Mouse (Mus musculus) neural tube, embryonic 11.5 days (tissue): ENCODE measurements around the gene 1110008L16Rik. TPM values are rescaled to one million over a fixed set of nuclear protein-coding genes. Genes with fewer than 3 reads are reported as not detected.
A peak's percentile ranks its signal among the peaks of the same experiment; 100 is the strongest.

Experiments
- ATAC-seq: fragments of 200-750 bp; cut with Nextera tagmentation; 2 replicates; pipeline ENCODE4 v1.8.0; 2017; ENCODE audit warnings: moderate number of reproducible peaks, mild to moderate bottlenecking, moderate TSS enrichment, moderate library complexity; ENCODE audit not compliant: insufficient read depth, low FRiP score, low TSS enrichment
- DNase-seq: peaks from one replicate; pipeline ENCODE4 v3.0.0-alpha.2; 2015; ENCODE audit warnings: low spot score
- H3K27ac ChIP-seq: fragments of 300-500 bp; sonication (generic); 2 replicates; pipeline ENCODE4 v1.5.1; 2014; ENCODE audit warnings: low read depth, mild to moderate bottlenecking, low read length
- H3K27me3 ChIP-seq: fragments of 300-500 bp; sonication (generic); 2 replicates; pipeline ENCODE4 v1.6.1; 2014; ENCODE audit warnings: mild to moderate bottlenecking, low read length, mixed read lengths; ENCODE audit not compliant: control insufficient read depth, insufficient read depth
- H3K36me3 ChIP-seq: fragments of 300-500 bp; sonication (generic); 2 replicates; pipeline ENCODE4 v1.6.1; 2014; ENCODE audit warnings: mild to moderate bottlenecking, low read length, moderate library complexity, mixed read lengths; ENCODE audit not compliant: control insufficient read depth, insufficient read depth
- H3K4me1 ChIP-seq: fragments of 300-500 bp; sonication (generic); 2 replicates; pipeline ENCODE4 v1.6.1; 2014; ENCODE audit warnings: low read length, mixed read lengths; ENCODE audit not compliant: control insufficient read depth, insufficient read depth
- H3K4me2 ChIP-seq: fragments of 300-500 bp; sonication (generic); 2 replicates; pipeline ENCODE4 v1.6.1; 2014; ENCODE audit warnings: low read depth, mild to moderate bottlenecking, moderate library complexity
- H3K4me3 ChIP-seq: fragments of 300-500 bp; sonication (generic); 2 replicates; pipeline ENCODE4 v1.5.1; 2014; ENCODE audit warnings: low read depth, low read length
- H3K9ac ChIP-seq: fragments of 300-500 bp; sonication (generic); 2 replicates; pipeline ENCODE4 v1.6.1; 2014; ENCODE audit warnings: mild to moderate bottlenecking, low read length
- H3K9me3 ChIP-seq: fragments of 300-500 bp; sonication (generic); 2 replicates; pipeline ENCODE4 v1.6.1; 2016; ENCODE audit warnings: low read length; ENCODE audit not compliant: control insufficient read depth
- WGBS: fragments of 180-500 bp; shearing (Covaris S2); extraction: QIAGEN DNeasy Blood & Tissue Kit; methylation state at CpG from one replicate; pipeline ENCODE4 v1.1.7; 2014; 5-methylcytosine and 5-hydroxymethylcytosine counted together
- polyA plus RNA-seq: library from polyadenylated mRNA; unstranded; fragments of >200 nt; fragmentation: Nextera tagmentation; extraction: Ambion mirVana; gene quantifications from 2 replicates; pipeline ENCODE4 v1.2.1, GENCODE M21; 2014

Gene 1110008L16Rik
- polyA plus RNA-seq, 1 experiment from 2014 or later, result 17.3 TPM

GRCm38 (mm10) chr12:55353423-55353822, 54.0 kb downstream of the 1110008L16Rik start:
- H3K27ac ChIP-seq, result no peak overlapping the region
- H3K4me1 ChIP-seq, result no peaks in the 10 kb centered on the region
- 84% methylated on average over 6 of the region's 6 CpGs for WGBS
- no peak overlapping the region for H3K4me2 ChIP-seq
- no peak overlapping the region for H3K9ac ChIP-seq
- DNase-seq, result no peak
- no peak for ATAC-seq
- H3K36me3 ChIP-seq, result no peaks in the 10 kb centered on the region
- H3K9me3 ChIP-seq, result no peaks in the 10 kb centered on the region
- no peak overlapping the region for H3K4me3 ChIP-seq
- no peaks in the 10 kb centered on the region for H3K27me3 ChIP-seq

GRCm38 (mm10) chr12:55354904-55355303, 55.5 kb downstream of the 1110008L16Rik start:
- no peaks in the 10 kb centered on the region for H3K36me3 ChIP-seq
- DNase-seq (peak; percentile 46), ATAC-seq (peak; percentile 48; the same call in 1 of the 2 replicates)
- H3K4me3 ChIP-seq, result no peak overlapping the region
- no peak overlapping the region for H3K9ac ChIP-seq
- no peak overlapping the region for H3K27ac ChIP-seq
- no peaks in the 10 kb centered on the region for H3K27me3 ChIP-seq
- WGBS, result 66% methylated on average over 4 of the region's 4 CpGs
- H3K4me2 ChIP-seq, result no peak overlapping the region
- H3K9me3 ChIP-seq, result no peaks in the 10 kb centered on the region
- H3K4me1 ChIP-seq, result no peaks in the 10 kb centered on the region

- no peak for ATAC-seq
- Histone ChIP-seq H3K27me3 (no peaks in the 10 kb centered on the region), H3K4me3 (no peak overlapping the region), H3K9ac (no peak overlapping the region), H3K9me3 (no peaks in the 10 kb centered on the region), H3K27ac (no peak overlapping the region), H3K36me3 (no peaks in the 10 kb centered on the region), H3K4me2 (no peak overlapping the region), H3K4me1 (no peaks in the 10 kb centered on the region)
- WGBS, result 67% methylated on average over 1 of the region's 1 CpGs
- no peak for DNase-seq
These were observed 57.9 kb downstream of the 1110008L16Rik start for GRCm38 (mm10) chr12:55357303-55357702.

- H3K9me3 ChIP-seq, result no peaks in the 10 kb centered on the region
- H3K4me1 ChIP-seq, result no peaks in the 10 kb centered on the region
- H3K9ac ChIP-seq, result no peak overlapping the region
- H3K36me3 ChIP-seq, result no peaks in the 10 kb centered on the region; the same call in 1 of the 2 replicates
- no peak overlapping the region for H3K4me3 ChIP-seq
- WGBS, result 85% methylated on average over 5 of the region's 5 CpGs
- H3K4me2 ChIP-seq, result no peak overlapping the region
- H3K27ac ChIP-seq, result no peak overlapping the region
- no peak for ATAC-seq
- no peaks in the 10 kb centered on the region for H3K27me3 ChIP-seq
- DNase-seq, result no peak
These were observed 61.6 kb downstream of the 1110008L16Rik start for GRCm38 (mm10) chr12:55360929-55361328.

GRCm38 (mm10) chr12:55365083-55365482, 65.7 kb downstream of the 1110008L16Rik start:
- DNase-seq, result no peak
- H3K4me3 ChIP-seq, result no peak overlapping the region
- no peaks in the 10 kb centered on the region for H3K9me3 ChIP-seq
- H3K4me1 ChIP-seq, result no peaks in the 10 kb centered on the region
- no peak overlapping the region for H3K27ac ChIP-seq
- H3K36me3 ChIP-seq, result no peaks in the 10 kb centered on the region; the same call in 1 of the 2 replicates
- H3K27me3 ChIP-seq, result no peaks in the 10 kb centered on the region
- ATAC-seq, result no peak
- WGBS, result 72% methylated on average over 2 of the region's 2 CpGs
- H3K4me2 ChIP-seq, result no peak overlapping the region
- no peak overlapping the region for H3K9ac ChIP-seq

GRCm38 (mm10) chr12:55372424-55373055, 73.2 kb downstream of the 1110008L16Rik start:
- no peak for DNase-seq

GRCm38 (mm10) chr12:55376956-55377609, 77.7 kb downstream of the 1110008L16Rik start:
- no peaks in the 10 kb centered on the region for H3K36me3 ChIP-seq
- H3K4me3 ChIP-seq, result no peak overlapping the region
- H3K9ac ChIP-seq, result no peak overlapping the region
- DNase-seq (no peak), ATAC-seq (no peak)
- H3K4me1 ChIP-seq, result no peaks in the 10 kb centered on the region
- H3K9me3 ChIP-seq, result no peaks in the 10 kb centered on the region
- no peak overlapping the region for H3K27ac ChIP-seq
- no peak overlapping the region for H3K4me2 ChIP-seq
- no peaks in the 10 kb centered on the region for H3K27me3 ChIP-seq
- WGBS, result 90% methylated on average over 16 of the region's 16 CpGs

More at GRCm38 (mm10) chr12:55372424-55373055, 73.2 kb downstream of the 1110008L16Rik start:
- H3K36me3 ChIP-seq, result no peaks in the 10 kb centered on the region
- no peak overlapping the region for H3K4me2 ChIP-seq
- H3K9ac ChIP-seq, result no peak overlapping the region
- 92% methylated on average over 3 of the region's 3 CpGs for WGBS
- no peaks in the 10 kb centered on the region for H3K9me3 ChIP-seq
- no peaks in the 10 kb centered on the region for H3K4me1 ChIP-seq
- no peaks in the 10 kb centered on the region for H3K27me3 ChIP-seq
- H3K4me3 ChIP-seq, result no peak overlapping the region
- no peak for ATAC-seq
- no peak overlapping the region for H3K27ac ChIP-seq

- H3K27me3 ChIP-seq, result no peaks in the 10 kb centered on the region
- no peak overlapping the region for H3K4me3 ChIP-seq
- ATAC-seq, result no peak
- 76% methylated on average over 6 of the region's 6 CpGs for WGBS
- H3K9ac ChIP-seq, result no peak overlapping the region
- no peaks in the 10 kb centered on the region for H3K9me3 ChIP-seq
- no peaks in the 10 kb centered on the region for H3K4me1 ChIP-seq
- no peak overlapping the region for H3K27ac ChIP-seq
- no peak for DNase-seq
- no peak overlapping the region for H3K4me2 ChIP-seq
- H3K36me3 ChIP-seq, result no peaks in the 10 kb centered on the region
These were observed 78.2 kb downstream of the 1110008L16Rik start for GRCm38 (mm10) chr12:55377610-55377980.
